Mouse (Mus musculus) embryonic fibroblast, embryonic 13.5 days (primary cell): ENCODE measurements around the gene Ebf1. TPM values are rescaled to one million over a fixed set of nuclear protein-coding genes. Genes with fewer than 3 reads are reported as not detected.

ENCODE experiments used
- H3K27ac ChIP-seq: 2 replicates; pipeline ENCODE4 v1.5.1; 2012; ENCODE audit warnings: low read length, control low read depth, inconsistent platforms; ENCODE audit not compliant: insufficient read depth
- H3K4me1 ChIP-seq: 2 replicates; pipeline ENCODE4 v1.6.1; 2011; ENCODE audit warnings: low read length; ENCODE audit not compliant: control insufficient read depth, insufficient read depth
- H3K4me3 ChIP-seq: 2 replicates; pipeline ENCODE4 v1.5.1; 2011; ENCODE audit warnings: mild to moderate bottlenecking, control low read depth, low read length; ENCODE audit not compliant: insufficient read depth
- CTCF ChIP-seq: IDR thresholded peaks from 2 replicates; pipeline ENCODE4 v1.5.1; 2011; ENCODE audit warnings: mild to moderate bottlenecking, control low read depth, low read length, moderate library complexity, borderline replicate concordance; ENCODE audit not compliant: insufficient read depth
- POLR2A ChIP-seq: IDR thresholded peaks from 2 replicates; pipeline ENCODE4 v1.6.1; 2011; ENCODE audit warnings: low read depth, mild to moderate bottlenecking, control low read depth, low read length, moderate library complexity
- polyA plus RNA-seq: library from polyadenylated mRNA; stranded (reverse); fragments of >200 nt; gene quantifications from 2 replicates; pipeline ENCODE4 v1.2.4, GENCODE M21; 2011; ENCODE audit warnings: low read depth; ENCODE audit not compliant: missing spikeins, insufficient read length

Ebf1 gene
- polyA plus RNA-seq, 1 experiment = 55.9 TPM

GRCm38 (mm10) chr11:44788003-44788402 is 170.9 kb downstream of the Ebf1 start:
- Histone ChIP-seq H3K4me3 (no peak overlapping the region), H3K4me1 (no peaks in the 10 kb centered on the region), H3K27ac (no peak overlapping the region)
- no peak for TF ChIP-seq POLR2A
- no peak for TF ChIP-seq CTCF

GRCm38 (mm10) chr11:44792816-44793215 is 175.7 kb downstream of the Ebf1 start:
- no peak for TF ChIP-seq CTCF
- TF ChIP-seq POLR2A = no peak
- no peak overlapping the region for H3K4me3 ChIP-seq
- H3K4me1 ChIP-seq = no peaks in the 10 kb centered on the region
- H3K27ac ChIP-seq = no peak overlapping the region

DNA sequence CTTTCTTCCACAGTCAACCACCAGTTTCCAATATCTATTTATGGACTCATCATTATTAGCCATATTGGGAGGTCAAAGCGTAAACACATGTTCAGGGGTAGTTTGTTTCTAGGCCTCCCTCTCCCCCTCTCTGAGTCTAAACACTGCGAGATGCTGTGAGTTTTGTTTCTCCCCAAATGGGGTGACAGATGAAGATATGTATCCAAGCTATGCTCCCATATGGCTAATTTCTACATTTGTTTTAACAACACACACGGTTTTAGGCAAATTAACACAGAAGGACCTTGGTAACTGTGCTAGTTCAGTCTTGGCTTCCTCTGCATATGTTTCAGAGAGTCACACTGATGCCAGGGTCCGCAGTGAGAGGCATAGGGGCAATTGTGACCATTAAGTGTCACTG is 177.8 kb downstream of the Ebf1 start:
- H3K4me3 ChIP-seq = no peak overlapping the region

DNA sequence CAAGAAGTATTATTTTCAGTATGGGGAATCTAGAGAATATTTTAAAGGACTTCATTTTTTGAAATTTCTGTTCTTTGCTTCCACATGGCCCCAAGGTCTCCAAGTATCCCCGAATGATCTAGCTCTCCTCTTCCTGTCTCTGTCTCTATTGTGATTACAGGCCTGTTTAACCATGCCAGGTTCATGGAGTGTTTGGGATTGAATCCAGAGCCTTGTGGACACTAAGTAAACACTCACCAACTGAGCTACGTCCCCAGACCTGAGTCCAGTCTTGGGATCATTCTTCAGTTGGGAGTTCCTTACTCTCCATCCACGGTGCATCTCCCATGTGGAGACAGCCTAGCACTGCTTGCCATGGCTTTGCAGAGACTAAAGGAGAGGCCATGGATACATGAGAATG is 178.7 kb downstream of the Ebf1 start:
- H3K4me1 ChIP-seq = no peaks in the 10 kb centered on the region
- no peak for TF ChIP-seq CTCF
- TF ChIP-seq POLR2A = no peak
- H3K4me3 ChIP-seq = no peak overlapping the region
- H3K27ac ChIP-seq = no peak overlapping the region

More for the DNA sequence above, 177.8 kb downstream of the Ebf1 start:
- Histone ChIP-seq H3K4me1 (no peaks in the 10 kb centered on the region), H3K27ac (no peak overlapping the region)
- TF ChIP-seq POLR2A = no peak
- no peak for TF ChIP-seq CTCF

- H3K27ac ChIP-seq = no peak overlapping the region
- TF ChIP-seq POLR2A = no peak
- TF ChIP-seq CTCF = no peak
- no peaks in the 10 kb centered on the region for H3K4me1 ChIP-seq
- H3K4me3 ChIP-seq = no peak overlapping the region
These were observed 181.2 kb downstream of the Ebf1 start for GRCm38 (mm10) chr11:44798270-44798669.

- TF ChIP-seq POLR2A (no peak), CTCF (no peak)
- H3K4me3 ChIP-seq = no peak overlapping the region
- no peaks in the 10 kb centered on the region for H3K4me1 ChIP-seq
- H3K27ac ChIP-seq = no peak overlapping the region
These were observed 186.9 kb downstream of the Ebf1 start for GRCm38 (mm10) chr11:44804046-44804445.

GRCm38 (mm10) chr11:44806589-44806988 is 189.5 kb downstream of the Ebf1 start:
- no peaks in the 10 kb centered on the region for H3K4me1 ChIP-seq
- H3K27ac ChIP-seq = no peak overlapping the region
- H3K4me3 ChIP-seq = no peak overlapping the region
- TF ChIP-seq CTCF = no peak
- TF ChIP-seq POLR2A = no peak

DNA sequence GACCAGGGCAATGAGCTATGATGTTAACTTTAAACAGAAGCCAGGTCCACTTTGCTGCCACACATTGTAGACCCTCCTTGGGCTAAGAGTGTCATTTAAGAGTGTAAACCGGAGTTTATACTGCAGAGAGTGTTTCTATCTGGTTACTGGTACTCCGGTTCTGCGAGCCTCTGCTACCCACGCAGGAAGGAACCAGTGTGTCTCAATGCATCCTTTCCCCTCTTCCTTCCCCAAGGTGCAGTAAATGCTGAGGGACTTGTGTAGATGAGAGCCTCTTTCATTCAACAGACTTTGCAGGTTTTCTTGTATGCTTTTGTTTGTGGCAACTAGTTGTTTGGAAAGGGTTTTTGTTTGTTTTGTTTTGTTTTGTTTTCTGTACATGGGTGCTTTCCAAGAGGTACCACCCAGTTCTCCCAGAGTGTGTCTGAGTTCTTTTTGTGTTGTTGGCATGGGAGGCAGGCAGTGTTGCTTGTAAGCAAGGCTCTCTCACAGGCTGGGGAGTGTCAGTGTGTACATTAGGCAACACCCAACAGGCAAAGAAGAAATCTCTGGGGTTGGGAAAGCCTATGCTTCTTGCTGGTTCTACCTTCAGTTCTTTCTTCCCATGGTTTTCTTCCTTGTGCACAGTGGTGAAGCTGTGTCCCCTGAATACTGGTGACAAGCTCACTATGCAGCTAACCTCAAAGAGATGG is 191.9 kb downstream of the Ebf1 start:
- H3K27ac ChIP-seq = no peak overlapping the region
- peaks cover 9% of the 10 kb centered on the region for H3K4me1 ChIP-seq
- TF ChIP-seq CTCF (no peak), POLR2A (no peak)
- H3K4me3 ChIP-seq = no peak overlapping the region

GRCm38 (mm10) chr11:44811007-44811406 is 193.9 kb downstream of the Ebf1 start:
- H3K27ac ChIP-seq = no peak overlapping the region
- H3K4me1 ChIP-seq = peaks cover 9% of the 10 kb centered on the region
- TF ChIP-seq POLR2A (no peak), CTCF (no peak)
- no peak overlapping the region for H3K4me3 ChIP-seq

DNA sequence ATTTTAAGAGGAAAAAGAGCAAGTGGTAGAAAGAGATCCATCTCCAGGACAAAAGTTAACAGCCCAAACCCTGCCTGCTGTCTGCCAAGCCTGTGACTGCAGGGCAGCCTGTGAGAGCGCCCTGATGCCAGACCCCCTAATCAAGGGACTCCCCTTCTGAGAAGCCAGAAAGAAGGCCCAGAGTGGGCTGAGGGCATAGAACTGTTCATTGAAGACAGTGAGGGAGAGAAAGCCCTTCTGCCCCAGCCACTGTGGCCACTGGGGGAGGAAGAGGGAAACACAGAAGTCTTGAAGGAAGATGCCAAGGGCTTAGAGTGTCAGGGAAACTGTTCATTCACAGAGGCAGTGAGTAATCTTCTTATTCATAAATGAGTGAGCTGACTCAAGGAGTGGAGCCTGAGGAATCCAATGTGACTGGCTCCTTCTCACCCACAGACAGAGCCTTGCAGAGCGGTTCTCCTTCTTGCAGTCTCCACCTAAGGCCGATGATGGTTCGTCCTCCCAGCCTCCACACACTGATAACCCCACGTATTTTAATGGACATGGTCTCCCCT is 195.2 kb downstream of the Ebf1 start:
- H3K27ac ChIP-seq = 0 out of 2 replicates have a peak overlapping the region, but pooled peaks have one; percentile 37
- H3K4me3 ChIP-seq = no peak overlapping the region
- H3K4me1 ChIP-seq = peaks cover 9% of the 10 kb centered on the region
- no peak for TF ChIP-seq POLR2A
- no peak for TF ChIP-seq CTCF
